Mouse (Mus musculus) right cerebral cortex, postnatal 36 days (tissue): Measurements from ENCODE around the gene Pdxk.
A peak's percentile ranks its signal among the peaks of the same experiment; 100 is the strongest.
"Not testable (repeated sequence)": the region's sequence is repeated elsewhere in the genome, so short reads cannot be mapped to it uniquely, and the experiment has no call there.

Experiments
- DNase-seq, 2 experiments: peaks; one replicate each; pipeline ENCODE4 v3.0.0; 2022; ENCODE audit warnings: low spot score in 2 of 2, mixed read lengths in 1 of 2

The Pdxk gene

DNA sequence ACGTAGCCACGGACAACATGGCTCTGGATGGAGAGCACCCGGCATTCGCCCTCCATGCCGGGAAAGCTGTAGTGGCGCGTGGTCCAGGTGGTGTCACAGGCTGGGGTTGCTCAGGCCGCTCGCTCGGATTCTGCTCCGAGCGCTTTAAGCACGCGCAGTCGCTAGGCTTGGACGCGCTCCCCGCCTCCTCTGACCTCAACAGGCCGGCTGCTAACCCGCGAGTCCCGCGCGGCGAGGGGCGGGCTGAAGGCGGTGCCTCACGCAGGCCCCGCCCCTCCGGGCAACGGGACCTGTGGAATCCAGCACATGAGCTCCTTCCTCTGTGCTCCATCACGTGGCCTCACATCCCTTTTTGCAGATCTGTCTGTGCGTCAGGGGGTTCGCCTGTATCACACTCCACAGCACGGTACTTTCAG lies at the start of gene Pdxk:
TSS of gene Pdxk (minus strand) at position 184 of the 416 bp plus-strand sequence.
- peak; percentile 97 to 98 for DNase-seq

GRCm38 (mm10) chr10:78502986-78503733 lies 38.4 kb upstream of the Pdxk start:
- DNase-seq = no peak

DNA sequence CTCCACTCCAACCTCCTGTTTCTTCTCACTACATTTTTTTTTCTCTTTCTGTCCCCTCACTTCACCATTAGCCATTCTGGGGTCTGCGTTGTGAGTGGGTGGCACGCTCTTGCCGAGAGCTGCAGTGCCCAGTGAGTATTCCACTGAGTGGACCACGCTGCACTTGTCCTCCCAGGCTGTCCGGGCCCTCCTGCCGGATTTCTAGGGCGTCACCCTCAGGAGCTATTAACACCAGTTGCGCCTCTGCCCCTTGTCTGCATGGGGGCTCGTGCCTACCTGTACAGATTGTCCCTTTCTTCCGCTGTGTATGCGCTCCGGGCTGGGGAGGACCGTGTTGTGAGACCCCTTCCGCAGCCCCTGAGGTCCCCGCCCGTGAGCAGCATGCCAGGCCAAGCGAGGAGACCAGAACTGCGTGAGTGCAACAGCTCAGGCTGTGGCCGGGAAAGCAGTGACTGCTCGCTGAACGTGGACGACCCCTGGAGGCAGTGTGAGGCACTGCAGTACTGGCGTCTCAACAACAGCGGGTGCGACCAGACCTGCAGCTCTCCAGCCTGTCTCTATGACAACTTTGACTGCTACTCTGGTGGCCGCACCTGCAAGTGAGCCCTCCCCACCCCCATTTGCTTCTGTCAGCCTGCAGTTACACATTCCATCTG lies 22.8 kb upstream of the Pdxk start:
- peak; percentile 56 to 69 for DNase-seq

- no peak for DNase-seq
These were observed 22.1 kb upstream of the Pdxk start for GRCm38 (mm10) chr10:78486871-78487270.

GRCm38 (mm10) chr10:78485369-78485768 lies 20.6 kb upstream of the Pdxk start:
- not testable (repeated sequence) for DNase-seq

GRCm38 (mm10) chr10:78481928-78482499 lies 17.2 kb upstream of the Pdxk start:
- DNase-seq = no peak

DNA sequence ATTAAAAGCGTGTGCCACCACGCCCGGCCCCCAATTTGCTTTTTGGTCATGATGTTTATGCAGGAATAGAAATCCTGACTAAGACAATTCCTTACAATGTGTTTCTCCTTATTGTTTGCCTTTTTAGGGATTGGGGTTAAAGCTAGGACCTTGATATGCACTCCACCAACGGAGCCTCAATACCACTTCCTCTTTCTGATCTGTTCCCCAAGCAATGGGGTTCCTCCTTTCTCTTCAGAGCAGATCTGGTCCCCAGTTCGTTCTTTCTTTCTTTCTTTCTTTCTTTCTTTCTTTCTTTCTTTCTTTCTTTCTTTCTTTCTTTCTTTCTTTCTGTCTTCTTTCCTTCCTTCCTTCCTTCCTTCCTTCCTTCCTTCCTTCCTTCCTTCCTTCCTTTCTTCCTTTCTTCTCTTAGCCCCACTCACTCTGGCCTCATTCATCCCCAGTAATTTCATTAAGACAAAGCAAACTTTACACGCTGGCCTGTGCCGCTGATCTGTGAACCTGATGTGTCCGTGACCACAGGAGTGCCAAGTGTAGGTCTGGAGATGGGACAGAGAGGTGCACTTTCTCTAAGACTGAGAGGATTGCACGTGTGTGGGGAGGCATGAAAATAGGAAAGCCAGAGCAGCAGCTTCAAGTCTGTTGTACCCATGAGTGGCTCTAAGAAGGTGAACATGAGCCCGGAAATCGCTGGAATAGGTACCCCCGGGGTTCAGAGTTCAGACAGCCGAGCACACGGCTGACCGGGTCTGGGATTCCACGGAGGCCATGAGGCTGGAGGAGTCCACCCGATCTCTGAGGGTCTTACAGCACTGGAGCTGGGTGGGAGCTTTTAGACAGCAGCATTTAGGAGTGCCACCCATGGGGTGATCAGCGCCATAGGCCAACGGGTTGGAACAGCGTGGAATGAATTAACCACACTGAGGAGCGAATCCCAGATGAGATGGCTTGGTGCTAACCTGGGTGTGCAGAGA lies 16.5 kb upstream of the Pdxk start:
- DNase-seq = no peak

DNA sequence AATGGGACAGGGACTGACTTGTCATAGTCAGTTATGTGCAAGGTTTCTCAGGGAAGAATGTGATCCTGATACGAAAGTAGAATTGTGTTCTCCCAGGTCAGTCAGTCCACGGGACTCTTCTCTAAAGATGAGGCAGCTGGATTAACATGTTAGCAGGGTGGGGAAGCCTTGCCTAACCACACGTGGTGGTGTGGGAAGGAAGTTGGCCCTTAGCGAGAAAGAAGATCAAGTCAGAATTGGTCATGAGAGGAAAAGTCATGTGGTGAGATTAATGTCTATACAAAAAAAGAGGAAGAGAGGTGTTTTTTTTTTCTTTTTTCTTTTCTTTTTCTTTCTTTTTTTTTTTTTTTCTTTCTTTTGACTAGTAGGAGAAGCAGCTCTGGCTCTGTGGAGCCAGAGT lies 12.0 kb upstream of the Pdxk start:
- no peak for DNase-seq

- DNase-seq = no peak
These were observed 10.0 kb upstream of the Pdxk start for GRCm38 (mm10) chr10:78474759-78475158.

- DNase-seq = no peak
These were observed 8.7 kb upstream of the Pdxk start for GRCm38 (mm10) chr10:78473434-78473833.

DNA sequence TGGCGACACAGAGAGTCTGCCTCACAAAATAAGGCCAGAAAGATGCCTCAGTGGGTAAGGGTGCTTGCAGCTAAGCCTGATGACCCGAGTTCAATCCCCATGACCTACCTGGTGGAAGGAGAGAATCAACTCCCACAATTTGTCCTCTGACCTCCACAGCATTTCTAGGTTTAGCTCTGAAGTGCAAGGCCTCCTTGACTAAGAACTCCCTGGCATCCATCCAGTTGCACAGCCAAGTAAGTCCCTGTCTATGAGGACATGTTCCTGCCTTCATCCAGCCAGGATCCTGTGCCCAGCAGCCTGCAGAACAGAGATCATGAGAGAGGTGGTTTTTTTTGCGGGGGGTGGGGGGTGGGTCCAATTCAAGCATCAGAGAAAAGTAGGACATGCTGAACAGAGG lies 7.3 kb upstream of the Pdxk start:
- no peak for DNase-seq

DNA sequence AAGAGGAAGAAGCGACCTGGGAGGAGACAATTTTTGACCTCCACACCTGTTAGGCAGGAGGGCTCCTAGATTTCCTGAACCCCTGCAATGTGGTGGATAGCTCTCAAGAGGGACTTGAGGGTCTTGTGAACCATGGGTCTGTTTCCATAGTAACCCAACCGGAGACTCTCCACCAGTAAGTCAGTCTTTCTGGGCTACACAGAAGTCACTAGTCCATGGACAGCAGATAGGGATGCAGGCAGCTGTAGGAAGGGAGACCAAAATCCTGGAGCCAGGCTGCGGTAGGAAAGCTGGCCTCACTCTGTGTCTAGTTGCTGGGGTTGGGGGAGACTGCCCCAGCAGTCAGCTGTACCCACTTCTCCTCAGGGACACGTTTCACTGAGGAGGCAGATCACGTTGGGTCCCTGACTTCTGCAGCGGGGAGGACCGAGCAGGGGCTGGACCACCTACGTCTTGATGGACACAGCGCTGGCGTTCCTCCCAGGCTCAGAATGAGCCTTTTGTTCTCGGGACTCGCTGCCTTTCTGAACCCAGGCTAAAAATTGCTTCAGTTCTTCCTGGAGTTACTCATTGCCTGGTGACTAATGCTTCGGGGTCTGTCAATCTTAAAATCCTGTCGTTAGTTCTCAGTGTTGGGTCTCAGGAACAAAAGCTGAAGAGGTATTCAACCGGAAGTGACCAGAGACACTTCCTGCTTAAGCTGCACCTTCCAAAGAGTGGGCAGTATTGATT lies 6.0 kb upstream of the Pdxk start:
- no peak for DNase-seq

GRCm38 (mm10) chr10:78467761-78468310 lies 3.1 kb upstream of the Pdxk start:
- no peak for DNase-seq

DNA sequence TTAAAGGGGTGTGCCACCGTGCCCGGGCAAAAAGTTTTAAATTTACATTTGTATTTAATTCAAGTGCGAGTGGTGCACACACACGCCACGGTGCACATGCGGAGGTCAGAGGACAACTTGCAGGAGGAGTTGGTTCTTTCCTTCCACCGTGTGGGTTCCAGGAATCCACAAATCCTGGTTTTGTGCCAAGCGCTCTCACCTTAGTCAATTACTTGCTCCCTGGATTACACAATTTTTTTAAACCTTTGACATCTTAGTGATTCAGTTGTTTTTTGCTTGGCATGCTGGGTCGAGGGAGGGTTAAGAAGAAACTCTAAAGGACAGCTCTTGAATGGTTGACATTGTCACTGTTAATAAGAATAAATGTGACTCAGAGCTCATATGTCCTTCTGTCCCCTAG lies 1.9 kb upstream of the Pdxk start:
- DNase-seq = no peak

DNA sequence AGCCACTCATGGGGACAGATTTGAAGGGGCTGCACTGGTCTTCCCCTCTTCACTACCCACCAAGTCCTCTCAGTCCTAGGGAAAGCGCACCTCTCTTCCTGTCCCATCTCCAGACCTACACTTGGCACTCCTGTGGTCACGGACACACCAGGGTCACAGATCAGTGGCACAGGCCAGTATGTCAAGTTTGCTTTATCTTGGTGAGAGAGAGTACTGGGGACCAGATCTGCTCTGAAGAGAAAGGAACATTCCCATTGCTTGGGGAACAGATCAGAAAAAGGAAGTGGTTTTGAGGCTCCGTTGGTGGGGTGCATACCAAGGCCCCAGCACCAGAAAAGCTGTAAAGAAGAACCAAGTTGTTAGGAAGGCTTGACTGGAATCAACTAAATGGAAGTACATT lies 697 bp upstream of the Pdxk start:
- no peak for DNase-seq

- no peak for DNase-seq
These were observed 479 bp downstream of the Pdxk start for GRCm38 (mm10) chr10:78464201-78464791.

GRCm38 (mm10) chr10:78463769-78464167 lies 1.0 kb downstream of the Pdxk start:
- DNase-seq = no peak

DNA sequence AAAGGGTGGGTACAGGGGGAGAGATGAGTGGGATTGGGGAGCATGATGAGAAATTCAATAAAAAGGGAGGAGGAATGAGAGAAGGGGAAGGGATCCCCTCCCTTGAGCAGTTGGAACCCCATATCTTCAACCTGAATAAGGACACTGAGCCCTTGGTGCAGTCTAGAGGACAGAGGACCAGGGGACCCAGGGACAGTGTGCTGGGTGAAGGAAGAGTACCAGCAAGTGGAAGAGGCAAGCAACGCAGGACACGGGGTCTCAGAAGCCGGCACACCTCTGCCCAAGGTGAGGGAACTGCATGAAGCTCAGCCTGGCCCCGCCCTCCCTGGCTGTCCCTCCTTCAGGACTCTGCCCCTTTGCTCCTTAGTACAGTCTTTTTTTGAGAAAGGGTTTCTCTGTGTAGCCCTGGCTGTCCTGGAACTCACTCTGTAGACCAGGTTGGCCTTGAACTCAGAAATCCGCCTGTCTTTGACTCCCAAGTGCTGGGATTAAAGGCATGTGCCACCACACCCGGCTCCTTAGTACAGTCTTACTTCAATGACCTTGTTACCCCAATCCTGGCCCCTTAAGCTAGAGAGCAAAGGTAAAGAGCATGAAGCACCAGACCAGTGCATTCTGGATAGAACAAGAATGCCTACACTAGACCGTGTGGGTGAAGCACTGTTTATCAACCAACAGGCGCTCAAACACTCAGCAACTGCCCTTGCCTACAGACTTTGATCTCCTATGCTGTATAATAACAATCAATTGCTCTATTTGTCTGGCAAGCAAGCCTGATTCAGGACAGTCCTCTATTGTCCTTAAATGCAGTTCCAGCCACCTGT lies 1.6 kb downstream of the Pdxk start:
- DNase-seq = no peak

DNA sequence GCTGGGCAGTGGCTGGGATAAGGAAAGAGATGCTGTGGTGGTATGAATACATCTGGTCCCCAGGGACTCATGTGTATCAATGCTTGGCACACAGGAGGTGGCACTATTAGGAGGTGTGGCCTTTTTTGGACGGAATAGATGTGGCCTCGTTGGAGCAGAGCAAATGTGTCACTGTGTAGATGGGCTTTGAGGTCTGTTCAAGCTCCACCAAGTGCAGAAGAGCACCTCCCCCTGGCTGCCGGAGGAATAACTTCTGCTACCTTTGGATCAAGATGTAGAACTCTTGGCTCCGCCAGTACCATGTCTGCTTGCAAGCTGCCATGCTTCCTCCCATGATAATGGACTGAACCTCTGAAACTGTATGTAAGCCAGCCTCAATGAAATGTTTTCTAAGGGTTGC lies 3.0 kb downstream of the Pdxk start:
- DNase-seq = no peak

DNA sequence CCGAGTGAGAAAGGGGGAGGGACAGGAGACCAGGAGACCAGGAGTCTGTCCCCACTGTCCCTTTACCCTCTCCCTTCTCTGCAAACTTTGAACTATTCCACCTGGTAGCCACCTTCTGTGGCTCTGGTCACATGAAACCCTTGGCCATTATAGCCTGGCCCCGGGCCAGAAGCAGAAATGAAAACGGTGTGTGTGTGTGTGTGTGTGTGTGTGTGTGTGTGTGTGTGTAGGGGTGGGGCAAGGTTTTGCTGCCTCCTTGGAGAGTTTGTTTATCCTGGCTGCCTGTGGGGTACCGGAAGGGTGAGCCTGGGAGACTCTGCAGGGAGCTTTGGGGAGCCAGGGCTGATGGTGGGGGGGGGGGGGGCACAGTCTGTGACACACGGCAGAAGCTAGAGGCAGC lies 4.3 kb downstream of the Pdxk start:
- DNase-seq = no peak
